Mouse (Mus musculus): Measurements from ENCODE around the gene Prkcd. TPM values are rescaled to one million over a fixed set of nuclear protein-coding genes. Genes with fewer than 3 reads are reported as not detected.

The Prkcd gene
- polyA plus RNA-seq (2015; fragmentation: Nextera tagmentation; extraction: Ambion mirVana) = 35.2 and 41.8 TPM in 2 replicates

GRCm38 (mm10) chr14:30625856-30626726 lies at the start of gene Prkcd:
TSS of gene Prkcd (minus strand) at chr14:30626210.
- H3K4me2 ChIP-seq = peak within 1 kb of the TSS; percentile 62
- H3K9me3 ChIP-seq (replicated peaks) = no peaks in the 10 kb centered on the region
- peak within 1 kb of the TSS; percentile 63 for H3K27ac ChIP-seq (replicated peaks)
- H3K4me1 ChIP-seq = peaks cover 22% of the 10 kb centered on the region
- WGBS = under 1% methylated on average over 50 of the region's 71 CpGs
- 0 out of 2 replicates have a peak, but pooled peaks cover 6% of the 10 kb centered on the region for H3K27me3 ChIP-seq (replicated peaks)
- peak; percentile 71 for ATAC-seq (ENCODE audit: low FRiP score)
- no peaks in the 10 kb centered on the region for H3K36me3 ChIP-seq
- H3K9ac ChIP-seq (replicated peaks) = peak within 1 kb of the TSS; percentile 44
- peak within 1 kb of the TSS; percentile 55 for H3K4me3 ChIP-seq (replicated peaks)

GRCm38 (mm10) chr14:30674947-30675346 lies 48.9 kb upstream of the Prkcd start:
- no peak overlapping the region for H3K4me2 ChIP-seq
- H3K27me3 ChIP-seq (replicated peaks) = no peaks in the 10 kb centered on the region
- no peak overlapping the region for H3K9ac ChIP-seq (replicated peaks)
- ATAC-seq (ENCODE audit: low FRiP score) = no peak
- H3K9me3 ChIP-seq (replicated peaks) = no peaks in the 10 kb centered on the region
- WGBS = 80% methylated on average over 6 of the region's 6 CpGs
- H3K36me3 ChIP-seq = peaks cover 46% of the 10 kb centered on the region
- no peaks in the 10 kb centered on the region for H3K4me1 ChIP-seq
- H3K27ac ChIP-seq (replicated peaks) = no peak overlapping the region
- no peak overlapping the region for H3K4me3 ChIP-seq (replicated peaks)

DNA sequence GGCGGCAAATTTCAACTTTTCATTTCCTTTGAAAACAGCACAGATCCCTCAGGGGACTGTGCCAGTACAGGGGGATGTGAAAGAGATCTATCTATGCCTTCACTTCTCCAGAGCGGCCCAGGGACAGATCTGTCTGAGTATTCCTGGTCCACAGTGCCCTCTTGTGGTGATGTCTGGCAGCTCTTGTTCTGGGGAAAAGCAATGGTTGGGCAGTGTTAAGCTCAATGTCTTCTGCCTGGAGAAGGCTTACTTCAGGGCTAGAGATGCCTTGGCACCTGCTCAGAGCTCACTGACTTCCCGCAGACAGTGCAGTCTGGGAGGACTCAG lies 45.9 kb upstream of the Prkcd start:
- Histone ChIP-seq H3K36me3 (peaks cover 40% of the 10 kb centered on the region), H3K27me3 (replicated peaks) (no peaks in the 10 kb centered on the region), H3K9me3 (replicated peaks) (no peaks in the 10 kb centered on the region), H3K27ac (replicated peaks) (peak overlapping the region; percentile 19; the same call in 1 of the 2 replicates), H3K9ac (replicated peaks) (no peak overlapping the region), H3K4me1 (no peaks in the 10 kb centered on the region), H3K4me3 (replicated peaks) (no peak overlapping the region), H3K4me2 (no peak overlapping the region)
- WGBS = 13% methylated on average over 3 of the region's 3 CpGs
- peak; percentile 92 for ATAC-seq (ENCODE audit: low FRiP score)

- no peaks in the 10 kb centered on the region for H3K4me1 ChIP-seq
- peak overlapping the region; percentile 19 for H3K27ac ChIP-seq (replicated peaks)
- H3K9me3 ChIP-seq (replicated peaks) = no peaks in the 10 kb centered on the region
- H3K4me2 ChIP-seq = no peak overlapping the region
- H3K9ac ChIP-seq (replicated peaks) = no peak overlapping the region
- WGBS = 78% methylated on average over 15 of the region's 15 CpGs
- H3K36me3 ChIP-seq = peaks cover 39% of the 10 kb centered on the region
- peak; percentile 77 for ATAC-seq (ENCODE audit: low FRiP score)
- H3K27me3 ChIP-seq (replicated peaks) = no peaks in the 10 kb centered on the region
- no peak overlapping the region for H3K4me3 ChIP-seq (replicated peaks)
Measured at GRCm38 (mm10) chr14:30671095-30671985, 45.3 kb upstream of the Prkcd start.

GRCm38 (mm10) chr14:30670161-30670560 lies 44.2 kb upstream of the Prkcd start:
- peaks cover 36% of the 10 kb centered on the region for H3K36me3 ChIP-seq
- WGBS = 97% methylated on average over 6 of the region's 6 CpGs
- no peaks in the 10 kb centered on the region for H3K4me1 ChIP-seq
- no peak for ATAC-seq (ENCODE audit: low FRiP score)
- no peak overlapping the region for H3K27ac ChIP-seq (replicated peaks)
- H3K4me2 ChIP-seq = no peak overlapping the region
- H3K4me3 ChIP-seq (replicated peaks) = no peak overlapping the region
- H3K9ac ChIP-seq (replicated peaks) = no peak overlapping the region
- no peaks in the 10 kb centered on the region for H3K27me3 ChIP-seq (replicated peaks)
- H3K9me3 ChIP-seq (replicated peaks) = no peaks in the 10 kb centered on the region

- no peak for ATAC-seq (ENCODE audit: low FRiP score)
- Histone ChIP-seq H3K4me2 (no peak overlapping the region), H3K4me1 (no peaks in the 10 kb centered on the region), H3K27me3 (replicated peaks) (no peaks in the 10 kb centered on the region), H3K27ac (replicated peaks) (no peak overlapping the region), H3K9ac (replicated peaks) (no peak overlapping the region), H3K36me3 (peaks cover 49% of the 10 kb centered on the region), H3K4me3 (replicated peaks) (no peak overlapping the region), H3K9me3 (replicated peaks) (no peaks in the 10 kb centered on the region)
- WGBS = 85% methylated on average over 4 of the region's 4 CpGs
Measured at GRCm38 (mm10) chr14:30666604-30667003, 40.6 kb upstream of the Prkcd start.

GRCm38 (mm10) chr14:30666061-30666460 lies 40.1 kb upstream of the Prkcd start:
- peaks cover 54% of the 10 kb centered on the region for H3K36me3 ChIP-seq
- WGBS = 83% methylated on average over 3 of the region's 3 CpGs

DNA sequence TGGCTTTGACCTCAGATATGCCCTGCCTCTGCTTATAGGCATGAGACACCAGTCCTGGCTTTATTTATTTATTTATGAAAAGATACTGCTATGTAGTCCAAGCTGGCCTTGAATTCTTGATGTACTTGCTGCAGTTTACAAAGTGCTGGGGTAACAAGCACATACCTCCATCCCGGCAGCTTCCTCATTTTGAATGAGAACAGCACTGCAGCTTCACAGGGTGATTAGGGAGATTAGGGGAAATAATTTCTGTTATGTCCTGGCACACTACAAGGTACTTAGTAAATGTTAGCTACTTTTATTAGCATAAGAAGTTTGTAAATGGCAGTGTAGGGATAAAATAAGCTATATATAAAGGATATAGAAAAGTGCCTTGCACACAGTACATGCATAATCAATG lies 29.5 kb upstream of the Prkcd start:
- H3K9me3 ChIP-seq (replicated peaks) = no peaks in the 10 kb centered on the region
- ATAC-seq (ENCODE audit: low FRiP score) = no peak
- 89% methylated on average over 1 of the region's 1 CpGs for WGBS

More at GRCm38 (mm10) chr14:30666061-30666460, 40.1 kb upstream of the Prkcd start:
- Histone ChIP-seq H3K4me1 (no peaks in the 10 kb centered on the region), H3K4me3 (replicated peaks) (no peak overlapping the region), H3K9ac (replicated peaks) (no peak overlapping the region), H3K27me3 (replicated peaks) (no peaks in the 10 kb centered on the region), H3K4me2 (no peak overlapping the region), H3K9me3 (replicated peaks) (no peaks in the 10 kb centered on the region), H3K27ac (replicated peaks) (no peak overlapping the region)
- ATAC-seq (ENCODE audit: low FRiP score) = no peak

GRCm38 (mm10) chr14:30654691-30655228 lies 28.8 kb upstream of the Prkcd start:
- no peaks in the 10 kb centered on the region for H3K27me3 ChIP-seq (replicated peaks)
- peak overlapping the region; percentile 65 for H3K4me2 ChIP-seq
- H3K9me3 ChIP-seq (replicated peaks) = no peaks in the 10 kb centered on the region
- peak overlapping the region; percentile 98 for H3K9ac ChIP-seq (replicated peaks)
- H3K27ac ChIP-seq (replicated peaks) = peak overlapping the region; percentile 88
- peak overlapping the region; percentile 91 for H3K4me3 ChIP-seq (replicated peaks)
- no peak for ATAC-seq (ENCODE audit: low FRiP score)
- H3K4me1 ChIP-seq = peaks cover 27% of the 10 kb centered on the region
- no peaks in the 10 kb centered on the region; the same call in 1 of the 2 replicates for H3K36me3 ChIP-seq
- 56% methylated on average over 4 of the region's 4 CpGs for WGBS

More for the DNA sequence above, 29.5 kb upstream of the Prkcd start:
- no peak overlapping the region for H3K9ac ChIP-seq (replicated peaks)
- H3K4me2 ChIP-seq = no peak overlapping the region
- H3K27ac ChIP-seq (replicated peaks) = no peak overlapping the region
- no peak overlapping the region for H3K4me3 ChIP-seq (replicated peaks)
- H3K27me3 ChIP-seq (replicated peaks) = no peaks in the 10 kb centered on the region
- H3K36me3 ChIP-seq = peaks cover 6% of the 10 kb centered on the region; the same call in 1 of the 2 replicates
- peaks cover 27% of the 10 kb centered on the region for H3K4me1 ChIP-seq

DNA sequence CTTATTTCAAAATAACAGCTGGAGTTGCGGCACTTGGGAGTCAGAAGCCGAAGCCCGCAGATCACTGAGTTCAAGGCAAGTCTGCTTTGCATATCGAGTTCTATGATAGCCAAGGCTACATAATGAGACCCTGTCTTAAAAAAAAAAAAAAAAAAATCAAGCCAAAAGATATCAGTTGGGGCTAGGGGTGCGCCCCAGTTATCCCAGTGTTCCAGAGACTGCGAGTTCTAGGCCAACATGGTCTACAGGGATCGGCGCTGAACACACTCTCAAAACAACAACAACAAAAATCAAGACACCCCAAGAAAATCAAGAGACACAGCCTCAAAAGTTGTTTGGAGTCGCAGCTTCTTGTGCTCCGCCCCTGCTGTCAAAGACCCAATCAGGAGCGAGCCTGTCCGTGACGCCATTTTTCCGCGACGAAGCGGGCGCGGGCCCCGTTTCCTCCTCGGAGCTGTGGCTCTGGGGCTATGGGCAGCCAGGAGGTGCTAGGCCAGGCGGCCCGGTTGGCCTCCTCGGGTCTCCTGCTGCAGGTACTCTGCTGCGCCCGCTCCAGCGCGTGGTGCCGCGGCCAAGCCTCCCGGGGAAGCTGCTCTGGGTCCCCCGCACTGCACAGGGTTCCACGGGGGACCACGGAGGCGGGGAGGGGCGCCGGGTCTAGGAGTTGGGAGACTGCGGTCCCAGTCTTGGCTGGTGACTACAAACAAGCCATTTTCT lies 28.1 kb upstream of the Prkcd start, which contains the start of gene Rft1:
Gene Rft1, plus strand, starts transcription at position 418 of the 717 bp plus-strand sequence.
- Histone ChIP-seq H3K4me1 (peaks cover 23% of the 10 kb centered on the region), H3K27me3 (replicated peaks) (no peaks in the 10 kb centered on the region), H3K4me2 (peak within 1 kb of the TSS; percentile 65), H3K36me3 (no peaks in the 10 kb centered on the region), H3K4me3 (replicated peaks) (peak within 1 kb of the TSS; percentile 91), H3K27ac (replicated peaks) (peak within 1 kb of the TSS; percentile 88), H3K9me3 (replicated peaks) (no peaks in the 10 kb centered on the region), H3K9ac (replicated peaks) (peak within 1 kb of the TSS; percentile 98)
- peak; percentile 93 for ATAC-seq (ENCODE audit: low FRiP score)
- WGBS = 2% methylated on average over 38 of the region's 38 CpGs

GRCm38 (mm10) chr14:30650969-30651368 lies 25.0 kb upstream of the Prkcd start:
- H3K9me3 ChIP-seq (replicated peaks) = no peaks in the 10 kb centered on the region
- peaks cover 11% of the 10 kb centered on the region for H3K4me1 ChIP-seq
- peak; percentile 69; the same call in 1 of the 2 replicates for ATAC-seq (ENCODE audit: low FRiP score)
- H3K9ac ChIP-seq (replicated peaks) = no peak overlapping the region
- H3K4me2 ChIP-seq = no peak overlapping the region
- 27% methylated on average over 4 of the region's 4 CpGs for WGBS
- H3K27ac ChIP-seq (replicated peaks) = no peak overlapping the region
- H3K4me3 ChIP-seq (replicated peaks) = no peak overlapping the region
- H3K36me3 ChIP-seq = no peaks in the 10 kb centered on the region
- H3K27me3 ChIP-seq (replicated peaks) = no peaks in the 10 kb centered on the region
